Mouse (Mus musculus) stomach, postnatal 0 days (tissue): ENCODE measurements around the gene Dab1.

Source experiments
- CTCF ChIP-seq: IDR thresholded peaks from 2 replicates; pipeline ENCODE4 v1.5.1; 2016; ENCODE audit warnings: antibody characterized with exemption, low read depth, mild to moderate bottlenecking, moderate library complexity
- EP300 ChIP-seq: optimal IDR thresholded peaks from 2 replicates; pipeline ENCODE3; 2016; ENCODE audit warnings: antibody characterized with exemption

GRCm38 (mm10) chr4:103667438-103667837, 48.3 kb downstream of the Dab1 start:
- TF ChIP-seq CTCF (no peak), EP300 (no peak)
